Mouse (Mus musculus): ENCODE data around the gene Bik.

DNA sequence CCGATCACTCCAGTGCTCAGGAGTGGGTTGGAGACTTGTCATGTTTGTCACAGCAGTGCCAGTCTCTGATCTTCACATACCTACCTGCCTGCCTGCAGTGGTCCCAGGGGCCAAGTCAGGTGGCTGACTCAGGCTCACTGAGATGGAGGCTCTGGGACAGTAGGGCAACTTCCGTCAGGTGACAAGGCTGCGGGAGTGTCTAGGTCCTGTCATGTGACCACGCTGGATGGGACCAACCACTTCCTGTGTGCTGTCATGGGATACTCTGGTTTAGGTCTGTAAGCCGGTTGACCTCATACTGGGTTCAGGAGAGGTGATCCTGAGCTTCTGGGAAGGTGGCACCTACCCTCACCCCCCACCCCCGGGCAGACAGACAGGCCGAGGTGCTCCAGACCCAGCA is 19.4 kb downstream of the Bik start:
- TF ChIP-seq CTCF (IDR thresholded peaks at IDR 0.05; ENCODE audit: extremely low read depth, insufficient read depth, low read length) (no peak), POLR2A (IDR thresholded peaks at IDR 0.05; ENCODE audit: extremely low read depth, insufficient read depth, low read length) (no peak)

Measured in cortical plate, adult 2 months (tissue).